Comparison of ENCODE assay signal across 7 mouse cellular contexts in the genomic region with DNA sequence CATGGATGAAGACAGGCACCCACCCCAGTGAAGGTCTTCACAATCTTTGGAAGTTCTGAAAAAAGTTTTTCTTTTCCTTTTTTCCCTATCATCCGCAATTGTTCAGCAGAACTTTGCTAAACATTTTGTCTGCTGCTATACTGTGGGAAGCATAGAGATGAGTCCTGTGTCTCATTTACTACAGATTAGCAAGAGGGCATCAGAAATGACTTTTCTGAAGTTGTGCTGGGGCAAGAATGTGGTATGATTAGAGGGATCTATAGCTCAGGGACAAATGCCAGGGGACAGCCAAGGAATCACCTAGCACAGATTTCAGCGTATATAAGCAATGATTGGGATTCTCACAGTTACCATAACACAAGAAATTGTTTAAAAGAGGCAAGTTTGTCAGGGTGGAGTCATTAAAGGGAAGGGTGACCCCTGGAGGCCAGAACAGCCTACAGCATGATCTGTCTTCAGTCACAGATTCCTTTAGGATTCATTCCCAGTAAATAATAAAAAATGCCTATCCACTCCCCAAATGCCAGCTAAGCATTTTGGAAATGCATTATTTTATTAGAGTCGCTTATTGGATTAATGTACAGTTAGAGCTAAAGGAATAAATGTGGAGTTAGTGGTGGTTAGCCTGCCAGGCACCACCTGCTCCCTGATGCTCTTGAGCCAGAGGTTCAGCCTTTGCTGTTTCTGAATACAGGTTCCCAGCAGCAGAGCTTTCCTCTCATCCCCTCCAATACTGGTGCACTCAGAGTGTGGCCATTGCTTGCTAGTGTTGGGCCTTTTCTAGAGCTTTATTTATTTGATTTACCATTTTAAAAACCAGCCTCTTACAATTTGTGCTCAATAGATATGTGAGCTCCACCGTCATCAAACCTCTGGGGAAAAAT.
DNase-seq lines count a peak whose midpoint lies in the region; ATAC-seq and TF ChIP-seq lines count a peak whose summit lies in the region.

No protein-coding gene starts in this region.

- H3K36me3 ChIP-seq in neural tube, embryonic 15.5 days, result no peaks in the 10 kb centered on the region
- H3K36me3 ChIP-seq in embryonic facial prominence, embryonic 10.5 days (replicated peaks), result no peaks in the 10 kb centered on the region
- H3K36me3 ChIP-seq in hindbrain, embryonic 16.5 days (ENCODE audit: control insufficient read depth, insufficient read depth, low read length), result no peaks in the 10 kb centered on the region
- no peaks in the 10 kb centered on the region for H3K36me3 ChIP-seq in lung, postnatal 0 days (ENCODE audit: insufficient read depth, low read length)

- peak; percentile 66 for TF ChIP-seq CTCF in lung, postnatal 0 days (IDR thresholded peaks at IDR 0.05)

- peak; percentile 51 for DNase-seq in neural tube, embryonic 10.5 days (ENCODE audit: extremely low spot score, low spot score)
- DNase-seq in adrenal gland, adult 2 months, result peak; percentile 36
- DNase-seq in embryonic facial prominence, embryonic 10.5 days (ENCODE audit: low spot score), result peak; percentile 59
- peak; percentile 48 for DNase-seq in lung, postnatal 0 days (ENCODE audit: low spot score)

- no peak overlapping the region for H3K27ac ChIP-seq in neural tube, embryonic 15.5 days (replicated peaks)
- no peak overlapping the region for H3K27ac ChIP-seq in embryonic facial prominence, embryonic 10.5 days (replicated peaks)
- H3K27ac ChIP-seq in hindbrain, embryonic 16.5 days (ENCODE audit: low read depth, low read length), result no peak overlapping the region
- no peak overlapping the region for H3K27ac ChIP-seq in lung, postnatal 0 days (ENCODE audit: low read length)

- no peak for ATAC-seq in neural tube, embryonic 15.5 days (ENCODE audit: low FRiP score)
- peak; percentile 52; the same call in 1 of the 2 replicates for ATAC-seq in hindbrain, embryonic 16.5 days
- ATAC-seq in lung, postnatal 0 days, result no peak
- no peak for ATAC-seq in erythroid progenitor cell, adult 5-6 weeks (replicated peaks; ENCODE audit: low FRiP score, poor library complexity, severe bottlenecking)

- H3K9me3 ChIP-seq in neural tube, embryonic 15.5 days (replicated peaks), result no peaks in the 10 kb centered on the region
- no peaks in the 10 kb centered on the region for H3K9me3 ChIP-seq in embryonic facial prominence, embryonic 10.5 days
- H3K9me3 ChIP-seq in hindbrain, embryonic 16.5 days (ENCODE audit: control insufficient read depth, low read length), result no peaks in the 10 kb centered on the region
- H3K9me3 ChIP-seq in lung, postnatal 0 days (ENCODE audit: low read length), result no peaks in the 10 kb centered on the region

- no peaks in the 10 kb centered on the region for H3K27me3 ChIP-seq in neural tube, embryonic 15.5 days (replicated peaks)
- no peaks in the 10 kb centered on the region for H3K27me3 ChIP-seq in embryonic facial prominence, embryonic 10.5 days (replicated peaks; ENCODE audit: low read depth, poor library complexity, severe bottlenecking)
- no peaks in the 10 kb centered on the region for H3K27me3 ChIP-seq in hindbrain, embryonic 16.5 days (replicated peaks; ENCODE audit: control insufficient read depth, insufficient read depth, low read length)
- no peaks in the 10 kb centered on the region for H3K27me3 ChIP-seq in lung, postnatal 0 days (replicated peaks; ENCODE audit: insufficient read depth, low read length)

- WGBS in neural tube, embryonic 15.5 days, result 39% methylated on average over 4 of the region's 4 CpGs
- 44% methylated on average over 4 of the region's 4 CpGs for WGBS in embryonic facial prominence, embryonic 10.5 days
- WGBS in hindbrain, embryonic 16.5 days, result 45% methylated on average over 4 of the region's 4 CpGs
- WGBS in lung, postnatal 0 days, result 50% methylated on average over 4 of the region's 4 CpGs

- H3K4me2 ChIP-seq in neural tube, embryonic 15.5 days, result no peak overlapping the region
- H3K4me2 ChIP-seq in hindbrain, embryonic 16.5 days (ENCODE audit: low read length), result no peak overlapping the region
- H3K4me2 ChIP-seq in lung, postnatal 0 days (replicated peaks; ENCODE audit: low read depth, low read length), result no peak overlapping the region

- no peaks in the 10 kb centered on the region for H3K4me1 ChIP-seq in neural tube, embryonic 15.5 days
- H3K4me1 ChIP-seq in embryonic facial prominence, embryonic 10.5 days, result peaks cover 26% of the 10 kb centered on the region
- H3K4me1 ChIP-seq in hindbrain, embryonic 16.5 days (ENCODE audit: control insufficient read depth, insufficient read depth, low read depth, low read length), result no peaks in the 10 kb centered on the region
- no peaks in the 10 kb centered on the region for H3K4me1 ChIP-seq in lung, postnatal 0 days (ENCODE audit: insufficient read depth, low read depth, low read length)

- no peak for TF ChIP-seq EP300 in lung, postnatal 0 days (IDR thresholded peaks at IDR 0.05)

- H3K9ac ChIP-seq in neural tube, embryonic 15.5 days (replicated peaks), result no peak overlapping the region
- no peak overlapping the region for H3K9ac ChIP-seq in hindbrain, embryonic 16.5 days (ENCODE audit: low read depth, low read length)
- no peak overlapping the region for H3K9ac ChIP-seq in lung, postnatal 0 days (replicated peaks; ENCODE audit: low read depth)

- no peak overlapping the region for H3K4me3 ChIP-seq in neural tube, embryonic 15.5 days (replicated peaks)
- H3K4me3 ChIP-seq in embryonic facial prominence, embryonic 10.5 days, result no peak overlapping the region
- no peak overlapping the region for H3K4me3 ChIP-seq in hindbrain, embryonic 16.5 days (ENCODE audit: low read length)
- H3K4me3 ChIP-seq in lung, postnatal 0 days (ENCODE audit: low read depth, low read length), result no peak overlapping the region
